Mouse (Mus musculus) embryo, embryonic 11 days (tissue): ENCODE measurements around the gene Islr.

Source experiments
- DNase-seq: peaks from one replicate; pipeline ENCODE4 v3.0.0-alpha.2; 2015

Islr gene

DNA sequence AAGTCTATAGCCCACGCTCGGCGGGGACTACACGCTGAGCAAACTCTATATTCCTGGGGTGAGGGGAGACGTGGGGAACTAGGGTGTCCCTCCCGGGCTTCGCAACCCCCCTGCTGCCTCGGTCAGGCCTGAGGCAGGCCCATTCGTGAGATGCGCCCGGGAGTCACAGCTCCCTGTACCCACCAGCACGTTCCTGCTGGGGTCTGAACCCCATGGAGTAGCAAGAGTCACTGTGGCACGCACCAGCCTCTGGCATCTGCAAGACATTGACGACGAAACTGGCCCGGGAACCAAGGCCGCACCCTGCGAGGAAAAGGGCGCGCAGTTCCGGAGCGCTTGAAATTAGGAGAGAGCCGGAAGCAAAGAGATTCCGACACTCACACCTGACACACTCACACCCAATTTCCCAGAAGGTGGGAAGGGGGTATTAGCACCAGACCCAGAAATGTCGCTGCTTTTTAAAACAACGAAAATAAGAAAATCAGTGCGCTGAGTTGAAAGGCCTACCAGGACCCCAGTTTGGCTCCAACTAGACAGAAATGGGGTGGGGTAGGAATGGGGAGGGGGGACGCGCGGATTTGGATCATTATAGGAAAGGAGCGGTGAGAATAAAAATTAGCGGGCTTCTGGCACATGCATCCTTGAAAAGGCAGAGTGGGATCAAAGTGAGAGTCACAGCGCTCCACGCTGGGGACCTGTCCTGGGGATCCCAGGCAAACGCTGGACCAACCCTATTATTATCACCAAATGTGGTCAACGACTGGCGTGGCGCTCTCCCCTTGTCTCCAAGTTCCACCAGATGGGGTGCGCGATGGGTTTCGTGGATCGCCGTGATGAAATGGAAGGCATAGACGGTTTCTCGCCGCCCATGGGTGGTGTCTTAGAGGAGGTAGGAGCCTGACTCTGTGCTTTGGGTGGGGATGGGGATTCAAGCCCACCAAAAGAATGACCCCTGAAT, 7.2 kb downstream of the Islr start:
- DNase-seq = peak; percentile 34

- no peak for DNase-seq
Observed at GRCm38 (mm10) chr9:58196141-58196540, 8.0 kb downstream of the Islr start.

- no peak for DNase-seq
Observed at GRCm38 (mm10) chr9:58195671-58196070, 8.4 kb downstream of the Islr start.

DNA sequence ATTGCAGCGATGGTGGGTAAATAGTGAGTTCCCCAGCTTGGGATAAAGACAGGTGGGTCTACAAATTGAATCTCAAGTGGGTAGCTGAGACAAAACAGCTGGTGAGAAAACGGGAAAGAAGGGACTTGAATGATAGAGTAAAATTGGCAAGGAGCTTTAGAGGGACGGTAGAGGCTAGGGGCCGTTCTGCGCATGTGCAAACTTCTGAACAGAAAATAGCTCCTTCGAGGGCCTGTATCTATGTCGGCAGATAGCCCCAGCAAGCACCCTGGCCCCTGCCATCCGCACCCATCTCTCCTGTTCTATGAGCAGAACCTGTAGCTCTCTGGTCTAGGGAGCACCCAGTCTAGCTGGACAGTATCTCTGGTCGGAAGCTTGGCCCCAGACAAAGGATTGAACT, 9.9 kb downstream of the Islr start:
- no peak for DNase-seq

DNA sequence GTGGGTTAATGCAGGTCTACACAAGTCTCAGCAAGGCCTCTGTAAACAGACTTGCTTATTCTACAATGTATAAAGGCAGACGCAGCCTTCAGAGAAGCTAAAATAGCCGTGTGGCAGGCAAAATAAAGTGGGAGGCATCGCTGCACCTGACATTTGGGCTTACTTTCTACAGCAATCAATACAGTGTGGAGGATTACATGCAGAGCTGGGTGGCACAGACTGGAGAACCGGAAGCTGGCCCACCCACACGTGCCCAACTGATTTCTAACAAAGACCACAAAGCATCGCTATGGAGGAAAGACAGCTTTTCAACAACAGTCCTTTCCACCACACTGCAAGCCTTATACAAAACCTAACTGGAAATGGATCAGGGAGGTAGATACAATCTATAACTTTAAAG, 19.6 kb downstream of the Islr start:
- DNase-seq = no peak

- DNase-seq = no peak
Observed at GRCm38 (mm10) chr9:58179390-58179789, 24.7 kb downstream of the Islr start.

DNA sequence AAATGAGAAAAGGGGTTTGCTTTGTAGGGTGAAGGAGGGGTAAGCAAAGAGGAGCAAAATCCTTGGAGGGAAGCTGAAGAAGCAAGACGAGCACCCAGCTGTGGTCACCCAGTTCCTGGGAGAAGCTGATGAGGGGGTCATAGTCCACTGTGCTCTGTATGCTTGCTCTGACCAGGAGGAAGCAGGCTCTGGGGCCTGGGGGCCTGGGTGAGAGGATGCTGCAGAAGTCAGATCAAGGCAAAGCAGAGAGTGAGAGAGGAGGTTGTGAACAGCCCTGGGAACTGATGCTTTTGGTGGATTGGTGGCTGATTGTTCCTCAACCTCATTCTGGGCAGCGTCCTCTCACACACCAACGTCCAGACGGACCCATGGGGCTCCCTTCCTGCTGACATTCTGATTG, 26.9 kb downstream of the Islr start:
- no peak for DNase-seq

DNA sequence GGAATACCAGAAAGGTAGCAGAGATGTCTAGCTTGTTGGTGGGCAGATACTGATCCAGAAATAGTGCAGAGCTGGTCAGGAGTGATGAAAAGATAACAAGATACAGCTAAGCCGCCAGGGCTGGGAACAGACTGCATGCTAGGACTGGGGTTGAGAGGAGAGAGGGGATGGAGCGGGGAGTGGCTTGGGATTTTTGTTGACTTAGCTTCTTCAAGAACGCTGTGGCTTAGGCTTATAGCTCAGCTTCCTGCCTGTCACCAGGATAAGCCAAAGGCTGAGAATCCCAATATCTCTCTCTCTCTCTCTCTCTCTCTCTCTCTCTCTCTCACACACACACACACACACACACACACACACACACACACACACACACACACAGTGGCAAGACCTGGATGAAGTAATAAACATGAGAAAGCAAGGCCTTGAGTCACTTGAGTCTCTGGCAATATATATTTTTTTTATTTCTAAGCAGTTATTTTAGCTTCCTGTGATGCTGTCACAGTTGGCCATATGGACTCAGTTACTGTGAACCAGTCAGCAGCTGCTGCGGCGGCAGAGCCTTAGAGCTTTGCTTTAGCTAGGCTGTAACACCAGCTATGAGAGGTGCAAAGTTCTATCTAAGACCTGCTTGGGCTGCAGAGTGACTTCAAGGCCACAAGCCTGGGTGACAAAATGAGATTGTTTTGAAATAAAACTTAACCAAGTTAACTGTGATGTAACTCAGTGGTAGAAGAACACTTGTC, 28.2 kb downstream of the Islr start:
- peak; percentile 56 for DNase-seq

DNA sequence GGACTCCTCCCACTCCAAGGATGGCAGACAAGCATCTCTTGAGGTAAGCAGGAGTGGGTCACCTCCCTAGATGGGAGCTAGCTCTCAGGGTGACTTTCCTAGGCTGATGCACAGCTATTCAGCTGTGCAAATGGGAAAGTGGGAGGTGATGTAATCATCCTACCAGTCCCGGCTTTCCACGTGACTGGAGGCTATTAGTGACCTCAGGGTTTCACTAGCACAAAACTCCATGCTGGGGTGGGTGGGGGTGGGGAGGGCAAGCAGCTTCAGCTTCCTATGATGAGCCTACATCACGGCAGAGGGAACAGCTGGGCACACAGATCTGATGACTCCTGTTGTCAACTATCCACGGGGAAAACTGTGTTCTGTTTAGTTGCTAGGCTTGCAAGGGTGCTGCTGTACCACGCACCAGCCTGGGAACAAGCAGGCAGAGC, 29.3 kb downstream of the Islr start:
- peak; percentile 50 for DNase-seq

- DNase-seq = no peak
Observed at GRCm38 (mm10) chr9:58172863-58173262, 31.2 kb downstream of the Islr start.

DNA sequence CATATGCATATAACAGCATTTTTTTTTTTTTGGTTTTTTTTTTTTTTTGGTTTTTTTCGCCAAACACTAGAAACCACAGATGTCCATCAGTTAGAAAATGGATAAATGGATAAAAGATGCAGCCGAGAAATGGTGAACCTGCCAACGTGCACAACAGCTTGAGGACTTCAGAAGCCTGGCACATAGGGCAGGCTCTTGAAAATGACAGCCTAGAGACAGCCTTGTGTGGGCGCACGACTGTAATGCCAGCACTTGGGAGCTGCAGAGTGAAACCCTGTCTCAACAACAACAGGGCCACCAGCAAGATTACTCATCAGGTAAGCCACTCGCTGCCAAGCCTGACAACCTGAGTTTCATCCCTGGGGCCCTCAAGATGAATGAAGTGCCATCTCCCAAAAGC, 34.7 kb downstream of the Islr start:
- no peak for DNase-seq

GRCm38 (mm10) chr9:58168880-58169279, 35.2 kb downstream of the Islr start:
- DNase-seq = peak; percentile 36

DNA sequence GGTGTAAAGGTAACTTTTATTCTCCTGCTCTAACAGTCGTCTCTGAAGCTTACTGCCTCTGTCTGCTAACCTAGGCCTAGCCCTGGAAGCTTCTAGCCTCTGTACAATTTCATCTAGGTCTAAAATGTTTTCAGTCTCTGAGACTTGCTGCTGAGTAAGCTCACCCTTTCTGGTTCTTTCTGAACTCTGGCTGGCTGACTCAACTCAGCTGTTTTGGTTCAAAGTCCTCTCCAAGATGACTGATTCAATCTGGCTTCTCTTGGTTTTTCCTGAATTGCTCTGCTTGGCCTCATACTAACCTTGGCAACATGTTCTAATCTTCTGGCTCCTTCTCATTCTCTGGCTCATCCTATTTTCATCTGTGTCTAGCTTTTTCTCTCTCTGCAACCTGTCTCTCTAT, 38.3 kb downstream of the Islr start:
- no peak for DNase-seq

GRCm38 (mm10) chr9:58163146-58163545, 41.0 kb downstream of the Islr start:
- DNase-seq = no peak

GRCm38 (mm10) chr9:58162173-58162572, 41.9 kb downstream of the Islr start:
- no peak for DNase-seq

GRCm38 (mm10) chr9:58160315-58160714, 43.8 kb downstream of the Islr start:
- no peak for DNase-seq

DNA sequence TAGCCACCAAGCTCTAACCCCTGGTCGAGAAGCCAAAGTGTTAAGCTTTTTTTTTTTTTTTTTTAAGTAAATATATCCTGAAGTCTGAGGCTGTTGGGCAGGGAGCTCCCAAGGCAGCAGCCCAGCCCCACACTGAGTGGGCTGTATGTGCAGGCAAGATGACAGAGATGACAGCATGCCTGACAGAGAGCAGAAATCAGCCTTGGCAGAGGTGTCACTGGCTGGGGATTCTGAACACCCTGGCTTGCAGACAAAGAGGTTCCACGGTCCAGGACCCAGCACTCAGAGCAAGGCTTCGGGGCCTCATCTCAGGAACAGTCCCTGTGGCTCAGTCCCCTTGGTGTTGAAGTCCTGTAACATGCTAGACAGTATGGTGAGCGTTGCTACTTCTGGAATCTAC, 44.3 kb downstream of the Islr start:
- DNase-seq = no peak

- DNase-seq = peak; percentile 79
Observed at GRCm38 (mm10) chr9:58158541-58159311, 45.4 kb downstream of the Islr start.

- no peak for DNase-seq
Observed at GRCm38 (mm10) chr9:58157838-58158237, 46.3 kb downstream of the Islr start.

DNA sequence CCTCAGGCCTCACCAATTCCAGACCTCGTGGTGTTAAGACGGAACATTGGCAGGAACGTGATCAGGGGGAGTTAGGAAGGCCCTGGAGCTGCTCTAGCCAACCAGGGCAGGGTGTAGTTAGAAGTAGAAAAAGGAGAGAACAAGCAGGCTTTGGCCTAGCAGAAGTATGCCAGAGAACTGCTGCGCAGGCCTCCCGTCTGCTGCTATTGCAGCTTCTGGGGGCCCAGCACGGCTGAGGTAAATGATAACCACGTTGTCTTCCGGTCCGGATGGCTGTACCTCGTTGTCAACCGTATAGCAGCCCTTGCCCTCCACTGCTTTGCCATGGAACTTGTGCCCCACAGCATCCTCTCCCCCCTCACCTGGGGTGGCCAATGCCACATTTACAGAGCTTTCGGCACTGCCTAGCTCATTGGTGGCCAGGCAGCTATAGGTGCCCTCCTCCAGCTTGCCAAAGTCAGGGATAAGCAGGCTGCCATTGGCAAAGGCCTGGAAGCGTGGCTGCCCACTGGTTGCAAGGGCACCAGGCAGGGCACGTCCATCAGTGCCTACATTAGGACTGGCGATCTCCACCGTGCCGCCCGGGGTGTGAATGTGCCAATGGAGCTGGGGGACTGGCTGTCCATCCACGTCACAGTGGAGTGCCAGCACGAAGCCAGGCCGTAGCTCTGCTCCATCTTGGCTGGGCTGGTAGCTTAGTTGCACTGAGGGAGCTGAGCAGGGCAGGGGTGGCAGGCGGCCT, 47.1 kb downstream of the Islr start:
- no peak for DNase-seq

GRCm38 (mm10) chr9:58155366-58155765, 48.7 kb downstream of the Islr start:
- DNase-seq = peak; percentile 49

DNA sequence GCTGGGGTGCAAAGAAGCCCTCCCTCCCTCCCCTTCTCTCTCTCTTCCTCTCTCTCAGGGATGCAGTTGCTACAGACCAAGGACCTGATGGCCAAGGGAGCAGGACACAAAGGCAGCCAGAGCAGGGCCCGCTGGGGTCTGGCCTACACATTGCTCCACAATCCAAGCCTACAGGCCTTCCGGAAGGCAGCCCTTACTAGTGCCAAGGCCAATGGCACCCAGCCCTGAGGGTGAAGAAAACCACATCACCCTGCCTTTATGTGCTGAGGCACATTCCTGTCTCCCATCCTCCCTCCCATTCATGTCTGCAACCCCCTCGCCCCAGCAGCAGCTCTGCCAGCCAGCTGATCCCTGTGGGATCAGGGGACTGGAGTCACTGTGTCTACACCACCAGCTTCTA, 51.0 kb downstream of the Islr start:
- no peak for DNase-seq
